Mouse (Mus musculus) testis, adult 2 months (tissue): ENCODE measurements around the gene Gm9913. TPM values are rescaled to one million over a fixed set of nuclear protein-coding genes. Genes with fewer than 3 reads are reported as not detected.

Experiments used
- H3K27ac ChIP-seq: fragments of 200-500 bp; 2 replicates; pipeline ENCODE4 v1.5.1; 2012; ENCODE audit warnings: low read depth, low read length; ENCODE audit not compliant: control insufficient read depth, insufficient read depth
- H3K27me3 ChIP-seq: fragments of 200-500 bp; 2 replicates; pipeline ENCODE4 v1.6.1; 2012; ENCODE audit warnings: mild to moderate bottlenecking, low read length, moderate library complexity; ENCODE audit not compliant: control insufficient read depth, insufficient read depth
- H3K36me3 ChIP-seq: fragments of 200-500 bp; 2 replicates; pipeline ENCODE4 v1.6.1; 2012; ENCODE audit warnings: mild to moderate bottlenecking, low read length; ENCODE audit not compliant: control insufficient read depth, insufficient read depth
- H3K4me1 ChIP-seq: fragments of 200-500 bp; 2 replicates; pipeline ENCODE4 v1.6.1; 2012; ENCODE audit warnings: low read length; ENCODE audit not compliant: control insufficient read depth, insufficient read depth
- H3K4me3 ChIP-seq: fragments of 200-500 bp; 2 replicates; pipeline ENCODE4 v1.5.1; 2012; ENCODE audit warnings: low read depth, mild to moderate bottlenecking, low read length, moderate library complexity, mixed read lengths; ENCODE audit not compliant: control insufficient read depth
- CTCF ChIP-seq: fragments of 200-500 bp; IDR thresholded peaks from 2 replicates; pipeline ENCODE4 v1.5.1; 2012; ENCODE audit warnings: low read depth, mild to moderate bottlenecking, inconsistent platforms, low read length, moderate library complexity; ENCODE audit not compliant: control insufficient read depth, insufficient read depth, insufficient replicate concordance
- POLR2A ChIP-seq: fragments of 200-500 bp; IDR thresholded peaks from 2 replicates; pipeline ENCODE4 v1.6.1; 2012; ENCODE audit warnings: low read depth, mild to moderate bottlenecking, inconsistent platforms, low read length, moderate library complexity; ENCODE audit not compliant: control insufficient read depth
- polyA plus RNA-seq: library from polyadenylated mRNA; depleted of rRNA; stranded (reverse); fragments of >200 nt; gene quantifications from 2 replicates; pipeline ENCODE4 v1.2.3, GENCODE M21; 2012

Gene Gm9913
- polyA plus RNA-seq, 1 experiment, result 0.04 TPM

DNA sequence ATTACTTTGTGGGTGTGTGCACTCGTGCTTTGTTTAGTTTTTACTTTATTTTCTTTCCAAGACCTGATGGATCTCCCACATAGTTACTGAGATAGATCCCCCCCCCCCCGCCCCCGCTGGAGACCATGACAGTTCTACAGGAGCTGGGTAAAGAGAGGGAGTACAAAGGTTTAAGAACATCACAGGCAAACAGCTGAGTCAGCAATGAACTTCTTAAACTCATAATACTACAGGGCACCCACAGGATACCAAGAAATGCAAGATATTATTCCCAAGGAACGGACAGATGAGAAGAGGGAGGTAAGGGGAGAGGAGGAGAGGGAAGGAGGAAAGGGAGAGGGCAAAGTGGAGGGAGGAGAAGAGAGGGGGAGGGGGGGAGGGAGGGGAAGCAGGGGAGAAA, 7.7 kb downstream of the Gm9913 start:
- H3K27me3 ChIP-seq, result no peaks in the 10 kb centered on the region
- peaks cover 2% of the 10 kb centered on the region; the same call in 1 of the 2 replicates for H3K4me1 ChIP-seq
- H3K4me3 ChIP-seq, result no peak overlapping the region
- no peak for TF ChIP-seq POLR2A
- no peak for TF ChIP-seq CTCF
- H3K27ac ChIP-seq, result no peak overlapping the region
- no peaks in the 10 kb centered on the region for H3K36me3 ChIP-seq

DNA sequence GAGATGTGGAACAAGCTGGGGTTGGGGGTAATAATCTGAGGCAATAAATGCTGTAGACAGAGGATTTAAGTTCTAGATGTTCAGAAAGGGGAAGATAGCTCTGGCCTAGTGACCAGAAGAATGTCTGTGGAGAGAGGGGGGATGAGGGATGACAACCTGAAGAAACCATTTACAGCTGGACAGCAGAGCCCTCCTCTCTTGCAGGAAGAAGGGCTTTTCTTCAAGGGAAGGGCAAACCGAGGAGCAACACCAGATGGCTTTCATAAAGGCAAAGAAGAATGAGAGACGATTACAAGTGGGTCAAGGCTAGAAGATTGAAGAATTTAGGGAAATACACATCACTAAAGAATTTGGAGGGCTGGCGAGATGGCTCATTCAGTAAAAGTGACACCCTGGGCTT, 9.5 kb downstream of the Gm9913 start:
- no peak for TF ChIP-seq POLR2A
- no peak for TF ChIP-seq CTCF
- H3K27ac ChIP-seq, result no peak overlapping the region
- no peak overlapping the region for H3K4me3 ChIP-seq
- H3K27me3 ChIP-seq, result no peaks in the 10 kb centered on the region
- H3K4me1 ChIP-seq, result peaks cover 2% of the 10 kb centered on the region; the same call in 1 of the 2 replicates
- H3K36me3 ChIP-seq, result no peaks in the 10 kb centered on the region

DNA sequence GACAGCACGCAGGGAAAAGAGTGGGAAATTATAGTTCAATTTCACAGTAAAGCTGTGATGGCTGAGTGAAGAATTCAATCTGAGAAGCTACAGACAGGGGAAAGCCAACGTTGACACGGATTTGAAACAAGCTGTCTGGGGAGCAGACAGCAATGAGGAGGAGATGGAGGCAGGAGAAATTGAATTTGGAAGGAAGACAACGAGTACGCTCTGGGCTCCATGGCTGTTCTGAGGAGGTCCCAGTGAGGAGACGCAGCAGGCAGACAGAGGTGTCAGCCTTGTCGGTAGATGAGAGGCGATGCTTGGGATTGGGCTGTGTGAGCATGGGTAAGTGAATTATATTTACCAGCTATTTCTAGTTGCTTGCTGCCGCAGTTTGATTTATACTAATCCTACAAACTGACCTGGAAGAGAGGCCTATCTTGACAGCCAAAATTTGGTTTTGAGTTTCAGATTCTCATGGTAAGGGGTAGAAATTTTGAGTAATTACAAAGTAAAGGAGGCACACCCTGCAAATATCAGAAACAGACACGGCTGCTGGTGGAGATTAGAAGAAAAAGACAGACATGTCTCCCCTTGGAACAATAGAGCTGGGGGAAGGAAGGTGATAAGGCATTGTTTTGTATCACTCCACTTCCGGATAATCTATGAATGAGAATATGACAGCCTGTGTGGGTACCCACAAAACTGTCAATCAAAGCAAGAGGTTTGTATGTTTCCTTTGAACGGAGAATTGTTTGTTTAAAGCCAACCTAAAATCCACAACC, 10.6 kb downstream of the Gm9913 start:
- Histone ChIP-seq H3K4me1 (peaks cover 2% of the 10 kb centered on the region; the same call in 1 of the 2 replicates), H3K27me3 (no peaks in the 10 kb centered on the region), H3K27ac (no peak overlapping the region), H3K4me3 (no peak overlapping the region), H3K36me3 (no peaks in the 10 kb centered on the region)
- no peak for TF ChIP-seq POLR2A
- no peak for TF ChIP-seq CTCF

DNA sequence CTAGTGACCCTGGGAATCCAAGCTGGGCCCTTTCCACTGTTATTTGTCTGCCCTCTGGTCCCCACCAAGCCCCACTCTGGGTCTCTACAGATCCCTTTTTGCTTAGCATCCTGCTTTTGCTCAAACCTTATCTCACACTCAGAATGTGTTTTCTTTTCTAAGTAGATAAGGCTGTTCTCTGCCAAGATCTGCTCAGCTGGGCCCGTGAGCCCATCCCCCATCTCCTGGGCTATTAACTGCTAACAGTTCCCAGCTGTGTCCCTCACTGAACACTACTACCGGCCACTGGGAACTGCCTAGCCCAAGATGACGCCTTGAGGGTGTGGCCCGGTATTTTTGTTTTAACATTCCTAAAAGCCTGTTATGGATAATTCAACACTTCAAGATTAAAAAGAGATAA, 11.7 kb downstream of the Gm9913 start:
- Histone ChIP-seq H3K27me3 (no peaks in the 10 kb centered on the region), H3K36me3 (no peaks in the 10 kb centered on the region), H3K4me1 (peaks cover 2% of the 10 kb centered on the region; the same call in 1 of the 2 replicates), H3K4me3 (no peak overlapping the region), H3K27ac (no peak overlapping the region)
- TF ChIP-seq CTCF, result no peak
- no peak for TF ChIP-seq POLR2A

DNA sequence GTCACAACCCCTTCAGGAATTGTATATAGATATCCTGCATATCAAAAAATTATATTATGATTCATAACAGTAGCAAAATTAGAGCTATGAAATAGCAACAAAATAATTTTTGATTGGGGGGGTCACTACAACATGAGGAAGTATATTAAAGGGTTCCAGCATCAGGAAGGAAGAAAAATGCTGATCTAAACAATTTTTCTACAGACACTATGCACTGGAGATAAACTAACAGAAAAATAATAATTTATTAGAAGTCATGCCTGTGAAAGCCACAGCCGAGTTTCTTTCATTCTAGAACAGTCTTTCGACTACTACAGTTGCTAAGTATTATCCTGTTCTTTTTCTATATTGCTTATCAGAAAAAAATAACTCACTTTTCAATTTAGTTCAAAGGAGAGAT, 20.6 kb downstream of the Gm9913 start:
- Histone ChIP-seq H3K4me1 (no peaks in the 10 kb centered on the region), H3K4me3 (no peak overlapping the region), H3K36me3 (no peaks in the 10 kb centered on the region), H3K27ac (no peak overlapping the region), H3K27me3 (no peaks in the 10 kb centered on the region)
- TF ChIP-seq CTCF, result no peak
- no peak for TF ChIP-seq POLR2A

DNA sequence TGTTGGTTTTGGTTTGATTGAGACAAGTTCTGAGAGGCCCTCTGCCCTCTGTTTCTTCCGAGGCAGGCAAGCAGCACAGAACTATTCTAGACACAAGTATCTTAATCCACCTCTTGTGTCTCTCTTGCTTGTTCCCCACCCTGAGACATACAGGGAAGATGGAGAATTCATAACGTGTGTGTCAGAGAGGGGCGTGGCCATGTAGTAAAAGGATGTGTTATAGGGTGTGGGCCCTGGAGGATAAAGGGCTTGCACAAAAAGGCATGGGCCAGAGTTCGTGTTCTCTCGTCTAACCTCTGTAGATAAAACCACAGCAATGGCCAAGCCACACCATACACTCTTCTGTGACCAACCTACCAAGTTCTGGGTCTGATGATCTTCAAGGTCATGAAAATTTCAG, 21.7 kb downstream of the Gm9913 start:
- H3K36me3 ChIP-seq, result no peaks in the 10 kb centered on the region
- no peak overlapping the region for H3K4me3 ChIP-seq
- no peak for TF ChIP-seq POLR2A
- no peak for TF ChIP-seq CTCF
- H3K27ac ChIP-seq, result no peak overlapping the region
- H3K27me3 ChIP-seq, result no peaks in the 10 kb centered on the region
- no peaks in the 10 kb centered on the region for H3K4me1 ChIP-seq

DNA sequence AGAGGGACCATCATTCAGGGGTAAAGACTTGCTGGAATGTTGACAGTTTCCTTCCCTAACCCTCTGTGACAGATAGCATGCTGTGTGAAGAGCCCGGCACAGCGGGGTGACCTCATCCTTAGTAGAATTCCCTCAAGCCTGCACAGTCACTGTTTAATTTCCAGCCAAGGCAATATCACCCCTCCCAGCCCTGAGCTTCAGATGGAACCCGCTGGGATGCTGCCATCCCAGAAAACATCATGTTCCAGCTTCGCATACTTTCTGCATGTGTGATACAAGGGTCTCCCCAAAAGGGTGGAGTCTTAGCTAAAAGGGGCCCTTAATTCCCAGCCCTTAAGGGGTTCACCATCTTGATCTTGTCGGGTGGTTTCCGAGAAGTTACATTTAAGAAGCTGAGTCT, 25.8 kb downstream of the Gm9913 start:
- no peak for TF ChIP-seq POLR2A
- no peak for TF ChIP-seq CTCF
- Histone ChIP-seq H3K27ac (no peak overlapping the region), H3K36me3 (no peaks in the 10 kb centered on the region), H3K27me3 (no peaks in the 10 kb centered on the region), H3K4me1 (no peaks in the 10 kb centered on the region), H3K4me3 (no peak overlapping the region)
